Mouse (Mus musculus): ENCODE results near the gene Prkcz. TPM values are rescaled to one million over a fixed set of nuclear protein-coding genes. Genes with fewer than 3 reads are reported as not detected.
A peak's percentile ranks its signal among the peaks of the same experiment; 100 is the strongest.
"Not testable (repeated sequence)": the region's sequence is repeated elsewhere in the genome, so short reads cannot be mapped to it uniquely, and the experiment has no call there.

The Prkcz gene
- polyA plus RNA-seq, 1 experiment from 2014 or later, result 9.3 TPM

DNA sequence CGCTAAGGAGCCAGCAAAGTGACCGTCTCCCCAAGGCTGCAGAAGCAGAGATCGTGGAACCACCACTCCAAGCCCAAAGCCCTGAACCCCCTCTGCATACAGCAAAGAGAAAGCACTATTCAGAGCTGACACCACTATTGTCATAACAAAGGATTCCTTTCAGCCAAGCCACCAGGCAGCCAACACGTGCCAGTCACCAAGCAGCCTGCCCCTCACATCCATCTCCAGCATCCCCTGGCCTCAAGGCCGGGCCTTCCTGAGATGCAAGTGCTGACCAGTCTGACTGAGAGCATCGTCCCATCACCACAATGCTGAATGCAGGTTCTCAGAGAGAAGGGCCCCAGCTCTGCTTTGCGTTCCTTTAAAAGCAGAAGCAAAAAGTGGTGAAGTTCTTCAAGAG, 28.9 kb downstream of the Prkcz start:
- H3K9me3 ChIP-seq (ENCODE audit: control insufficient read depth, low read length), result no peaks in the 10 kb centered on the region
- H3K4me3 ChIP-seq (ENCODE audit: low read depth, low read length), result no peak overlapping the region
- 73% methylated on average over 7 of the region's 7 CpGs for WGBS
- DNase-seq (ENCODE audit: low spot score) (no peak), ATAC-seq (ENCODE audit: insufficient number of reproducible peaks, low FRiP score, low TSS enrichment, low read depth) (no peak)
- no peak overlapping the region for H3K9ac ChIP-seq (ENCODE audit: low read length)
- H3K27ac ChIP-seq (replicated peaks; ENCODE audit: low read depth, low read length), result no peak overlapping the region
- no peaks in the 10 kb centered on the region for H3K27me3 ChIP-seq (ENCODE audit: control insufficient read depth, insufficient read depth, low read length)
- H3K36me3 ChIP-seq (ENCODE audit: control insufficient read depth, insufficient read depth, low read length), result no peaks in the 10 kb centered on the region
- H3K4me1 ChIP-seq (ENCODE audit: control insufficient read depth, insufficient read depth, low read length), result no peaks in the 10 kb centered on the region
- no peak overlapping the region for H3K4me2 ChIP-seq (ENCODE audit: low read depth, severe bottlenecking)

DNA sequence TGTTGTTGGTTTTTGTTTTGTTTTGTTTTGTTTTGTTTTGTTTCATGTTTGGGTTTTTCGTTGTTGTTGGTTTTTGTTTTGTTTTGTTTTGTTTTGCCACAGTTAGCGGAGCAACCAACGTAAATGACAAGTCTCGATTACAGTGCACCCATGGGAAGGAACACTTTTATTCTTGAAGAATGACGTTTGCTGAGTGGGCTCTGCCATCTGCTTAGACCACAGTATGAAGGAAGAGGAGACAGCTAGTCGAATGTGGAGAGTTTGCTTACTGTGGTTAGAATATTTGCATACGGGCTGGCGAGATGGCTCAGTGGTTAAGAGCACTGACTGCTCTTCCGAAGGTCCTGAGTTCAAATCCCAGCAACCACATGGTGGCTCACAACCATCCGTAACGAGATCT, 32.8 kb downstream of the Prkcz start:
- not testable (repeated sequence) for H3K9ac ChIP-seq (ENCODE audit: low read length); H3K36me3 ChIP-seq (ENCODE audit: control insufficient read depth, insufficient read depth, low read length); H3K27ac ChIP-seq (replicated peaks; ENCODE audit: low read depth, low read length); H3K27me3 ChIP-seq (ENCODE audit: control insufficient read depth, insufficient read depth, low read length); H3K4me2 ChIP-seq (ENCODE audit: low read depth, severe bottlenecking); H3K4me1 ChIP-seq (ENCODE audit: control insufficient read depth, insufficient read depth, low read length); ATAC-seq (ENCODE audit: insufficient number of reproducible peaks, low FRiP score, low TSS enrichment, low read depth); H3K4me3 ChIP-seq (ENCODE audit: low read depth, low read length); DNase-seq (ENCODE audit: low spot score); H3K9me3 ChIP-seq (ENCODE audit: control insufficient read depth, low read length)
- WGBS, result 89% methylated on average over 11 of the region's 11 CpGs

- no peak for DNase-seq (ENCODE audit: low spot score)
Observed at GRCm38 (mm10) chr4:155325773-155326172, 35.4 kb downstream of the Prkcz start.

DNA sequence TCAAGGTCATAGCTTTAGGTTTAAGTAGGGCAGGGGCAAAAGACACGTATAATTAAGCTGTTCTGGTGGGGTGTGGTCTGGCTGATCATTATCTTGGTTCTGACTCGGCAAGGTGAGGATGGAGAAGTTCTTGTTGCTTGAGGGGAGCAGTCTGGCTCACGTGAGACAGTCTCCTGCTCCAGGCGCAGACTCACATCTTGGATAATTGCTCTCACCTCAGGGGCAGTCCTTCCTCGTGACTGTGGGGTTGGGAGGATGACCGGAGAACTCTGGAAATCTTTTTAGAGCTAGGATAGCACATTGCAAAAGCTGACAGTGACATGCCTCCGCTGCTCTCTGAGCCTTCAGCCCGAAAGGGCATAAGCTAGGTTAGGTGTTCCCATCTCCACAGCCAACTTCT, 36.6 kb downstream of the Prkcz start:
- DNase-seq (ENCODE audit: low spot score), result no peak
- no peak overlapping the region for H3K4me2 ChIP-seq (ENCODE audit: low read depth, severe bottlenecking)
- H3K4me1 ChIP-seq (ENCODE audit: control insufficient read depth, insufficient read depth, low read length), result 0 out of 2 replicates have a peak, but pooled peaks cover 2% of the 10 kb centered on the region
- no peak overlapping the region for H3K9ac ChIP-seq (ENCODE audit: low read length)
- H3K9me3 ChIP-seq (ENCODE audit: control insufficient read depth, low read length), result no peaks in the 10 kb centered on the region
- 58% methylated on average over 8 of the region's 8 CpGs for WGBS
- H3K4me3 ChIP-seq (ENCODE audit: low read depth, low read length), result no peak overlapping the region
- ATAC-seq (ENCODE audit: insufficient number of reproducible peaks, low FRiP score, low TSS enrichment, low read depth), result no peak
- no peaks in the 10 kb centered on the region for H3K36me3 ChIP-seq (ENCODE audit: control insufficient read depth, insufficient read depth, low read length)
- H3K27me3 ChIP-seq (ENCODE audit: control insufficient read depth, insufficient read depth, low read length), result no peaks in the 10 kb centered on the region
- no peak overlapping the region for H3K27ac ChIP-seq (replicated peaks; ENCODE audit: low read depth, low read length)

More at GRCm38 (mm10) chr4:155325773-155326172, 35.4 kb downstream of the Prkcz start:
- H3K27me3 ChIP-seq (ENCODE audit: control insufficient read depth, insufficient read depth, low read length), result no peaks in the 10 kb centered on the region
- H3K4me1 ChIP-seq (ENCODE audit: control insufficient read depth, insufficient read depth, low read length), result 0 out of 2 replicates have a peak, but pooled peaks cover 2% of the 10 kb centered on the region
- no peak for ATAC-seq (ENCODE audit: insufficient number of reproducible peaks, low FRiP score, low TSS enrichment, low read depth)
- WGBS, result 46% methylated on average over 5 of the region's 5 CpGs
- no peak overlapping the region for H3K9ac ChIP-seq (ENCODE audit: low read length)
- H3K4me3 ChIP-seq (ENCODE audit: low read depth, low read length), result no peak overlapping the region
- H3K36me3 ChIP-seq (ENCODE audit: control insufficient read depth, insufficient read depth, low read length), result no peaks in the 10 kb centered on the region
- no peaks in the 10 kb centered on the region for H3K9me3 ChIP-seq (ENCODE audit: control insufficient read depth, low read length)
- H3K27ac ChIP-seq (replicated peaks; ENCODE audit: low read depth, low read length), result no peak overlapping the region
- H3K4me2 ChIP-seq (ENCODE audit: low read depth, severe bottlenecking), result no peak overlapping the region

DNA sequence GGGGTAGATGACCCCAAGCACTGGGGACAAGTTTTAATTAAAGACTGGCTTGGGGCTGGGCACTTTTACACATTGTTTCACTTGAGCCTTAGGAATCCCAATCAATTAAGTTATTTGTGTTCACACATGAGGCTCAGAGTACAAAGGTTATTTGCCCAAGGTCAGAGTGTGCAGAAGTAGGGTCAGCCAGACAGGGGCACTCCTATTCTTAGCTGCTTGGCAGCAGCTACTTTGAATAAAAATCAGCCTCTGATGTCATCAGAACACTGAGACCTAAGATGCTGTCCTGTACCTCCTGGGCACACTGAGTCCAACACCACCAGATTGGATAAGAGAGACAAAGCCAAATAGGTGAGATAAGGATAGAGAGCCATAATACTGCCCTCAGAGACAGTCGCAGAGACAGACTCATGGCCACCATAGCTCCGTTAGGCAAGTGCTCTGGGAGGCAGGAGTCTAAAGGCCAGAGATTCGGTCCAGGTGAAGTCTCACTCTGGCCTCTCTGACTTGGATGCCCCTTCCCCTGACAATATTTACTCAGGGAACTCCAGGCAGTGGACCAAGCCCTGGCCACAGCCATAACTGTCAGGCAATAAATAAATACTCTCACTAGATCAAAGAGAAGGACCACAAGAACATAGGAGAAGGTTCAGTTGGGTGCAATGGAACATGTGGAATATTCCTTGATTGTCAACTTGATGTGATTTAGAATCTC, 37.9 kb downstream of the Prkcz start:
- Histone ChIP-seq H3K4me3 (ENCODE audit: low read depth, low read length) (no peak overlapping the region), H3K4me2 (ENCODE audit: low read depth, severe bottlenecking) (no peak overlapping the region), H3K9ac (ENCODE audit: low read length) (no peak overlapping the region), H3K27ac (replicated peaks; ENCODE audit: low read depth, low read length) (no peak overlapping the region), H3K4me1 (ENCODE audit: control insufficient read depth, insufficient read depth, low read length) (0 out of 2 replicates have a peak, but pooled peaks cover 2% of the 10 kb centered on the region), H3K36me3 (ENCODE audit: control insufficient read depth, insufficient read depth, low read length) (no peaks in the 10 kb centered on the region), H3K9me3 (ENCODE audit: control insufficient read depth, low read length) (no peaks in the 10 kb centered on the region), H3K27me3 (ENCODE audit: control insufficient read depth, insufficient read depth, low read length) (no peaks in the 10 kb centered on the region)
- DNase-seq (ENCODE audit: low spot score) (no peak), ATAC-seq (ENCODE audit: insufficient number of reproducible peaks, low FRiP score, low TSS enrichment, low read depth) (no peak)
- WGBS, result 73% methylated on average over 3 of the region's 3 CpGs

GRCm38 (mm10) chr4:155320281-155321244, 40.6 kb downstream of the Prkcz start:
- Histone ChIP-seq H3K9me3 (ENCODE audit: control insufficient read depth, low read length) (no peaks in the 10 kb centered on the region), H3K27ac (replicated peaks; ENCODE audit: low read depth, low read length) (no peak overlapping the region), H3K4me3 (ENCODE audit: low read depth, low read length) (no peak overlapping the region), H3K9ac (ENCODE audit: low read length) (peak overlapping the region; percentile 31; the same call in 1 of the 2 replicates), H3K4me1 (ENCODE audit: control insufficient read depth, insufficient read depth, low read length) (0 out of 2 replicates have a peak, but pooled peaks cover 2% of the 10 kb centered on the region), H3K36me3 (ENCODE audit: control insufficient read depth, insufficient read depth, low read length) (no peaks in the 10 kb centered on the region), H3K27me3 (ENCODE audit: control insufficient read depth, insufficient read depth, low read length) (no peaks in the 10 kb centered on the region), H3K4me2 (ENCODE audit: low read depth, severe bottlenecking) (no peak overlapping the region)
- DNase-seq (ENCODE audit: low spot score) (peak; percentile 86), ATAC-seq (ENCODE audit: insufficient number of reproducible peaks, low FRiP score, low TSS enrichment, low read depth) (no peak)
- WGBS, result 60% methylated on average over 15 of the region's 15 CpGs

- Histone ChIP-seq H3K4me1 (ENCODE audit: control insufficient read depth, insufficient read depth, low read length) (0 out of 2 replicates have a peak, but pooled peaks cover 2% of the 10 kb centered on the region), H3K9ac (ENCODE audit: low read length) (no peak overlapping the region), H3K9me3 (ENCODE audit: control insufficient read depth, low read length) (no peaks in the 10 kb centered on the region), H3K4me3 (ENCODE audit: low read depth, low read length) (no peak overlapping the region), H3K4me2 (ENCODE audit: low read depth, severe bottlenecking) (no peak overlapping the region), H3K27me3 (ENCODE audit: control insufficient read depth, insufficient read depth, low read length) (no peaks in the 10 kb centered on the region), H3K36me3 (ENCODE audit: control insufficient read depth, insufficient read depth, low read length) (no peaks in the 10 kb centered on the region), H3K27ac (replicated peaks; ENCODE audit: low read depth, low read length) (no peak overlapping the region)
- WGBS, result 29% methylated on average over 2 of the region's 2 CpGs
- DNase-seq (ENCODE audit: low spot score) (no peak), ATAC-seq (ENCODE audit: insufficient number of reproducible peaks, low FRiP score, low TSS enrichment, low read depth) (no peak)
Observed at GRCm38 (mm10) chr4:155318266-155318665, 42.9 kb downstream of the Prkcz start.

GRCm38 (mm10) chr4:155315031-155315430, 46.1 kb downstream of the Prkcz start:
- Histone ChIP-seq H3K4me2 (ENCODE audit: low read depth, severe bottlenecking) (no peak overlapping the region), H3K4me3 (ENCODE audit: low read depth, low read length) (no peak overlapping the region), H3K27ac (replicated peaks; ENCODE audit: low read depth, low read length) (no peak overlapping the region), H3K4me1 (ENCODE audit: control insufficient read depth, insufficient read depth, low read length) (no peaks in the 10 kb centered on the region), H3K9me3 (ENCODE audit: control insufficient read depth, low read length) (no peaks in the 10 kb centered on the region), H3K27me3 (ENCODE audit: control insufficient read depth, insufficient read depth, low read length) (no peaks in the 10 kb centered on the region), H3K9ac (ENCODE audit: low read length) (no peak overlapping the region), H3K36me3 (ENCODE audit: control insufficient read depth, insufficient read depth, low read length) (no peaks in the 10 kb centered on the region)
- DNase-seq (ENCODE audit: low spot score) (no peak), ATAC-seq (ENCODE audit: insufficient number of reproducible peaks, low FRiP score, low TSS enrichment, low read depth) (no peak)
- 86% methylated on average over 3 of the region's 3 CpGs for WGBS
